Mouse (Mus musculus): ENCODE measurements around the gene Gm8267. TPM values are rescaled to one million over a fixed set of nuclear protein-coding genes. Genes with fewer than 3 reads are reported as not detected.

Gm8267 gene
- polyA plus RNA-seq (2012; rRNA removed) = not detected in 2 replicates

DNA sequence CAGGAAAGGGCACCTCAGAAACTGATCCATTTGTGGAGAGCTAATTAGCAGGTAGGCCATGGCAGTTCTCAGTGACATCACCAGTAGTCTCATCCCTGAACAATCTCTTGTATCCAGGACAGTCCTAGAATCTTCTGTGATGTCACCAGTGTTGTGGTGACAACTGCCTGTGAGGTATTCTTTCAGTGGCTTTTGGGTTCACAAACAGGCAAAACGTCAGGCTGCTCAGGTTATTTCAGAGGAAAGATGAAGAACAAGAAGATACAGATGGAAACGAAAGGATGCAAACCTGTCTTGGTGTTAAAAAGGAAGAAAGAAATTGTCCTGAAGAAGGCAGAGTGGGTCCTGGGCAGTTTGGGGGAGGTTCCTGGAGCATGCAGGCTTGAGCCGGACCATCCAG is at the start of gene Gm8267:
Gene Gm8267, minus strand, starts transcription at position 101 of the 400 bp plus-strand sequence.

GRCm38 (mm10) chr14:44706356-44706755 is 43.8 kb downstream of the Gm8267 start, which contains the start of gene Gm8257:
Gm8257 (minus strand) TSS chr14:44706456.

Other genes with a start within 250 kb of the Gm8267 start
- not detected in 2 replicates for gene Gm17093, start 232.1 kb downstream of the Gm8267 start, polyA plus RNA-seq (2012; rRNA removed)
- gene Gm8247, start 167.2 kb downstream of the Gm8267 start, polyA plus RNA-seq (2012; rRNA removed) = not detected in 2 replicates
- gene Gm5624, start 122.4 kb downstream of the Gm8267 start, polyA plus RNA-seq (2012; rRNA removed) = not detected in 2 replicates
- not detected in 2 replicates for gene Gm8257, start 43.9 kb downstream of the Gm8267 start, polyA plus RNA-seq (2012; rRNA removed)
- 0.02 TPM in 1 of 2 replicates, not detected in the other for gene Ptgdr, start 109.0 kb upstream of the Gm8267 start, polyA plus RNA-seq (2012; rRNA removed)
- 0.46 and 0.72 TPM in 2 replicates for gene Ptger2, start 237.9 kb upstream of the Gm8267 start, polyA plus RNA-seq (2012; rRNA removed)